Mouse (Mus musculus): ENCODE data around the gene Best1. TPM values are rescaled to one million over a fixed set of nuclear protein-coding genes. Genes with fewer than 3 reads are reported as not detected.

Best1 gene
- polyA plus RNA-seq, 1 experiment from 2014 or later: 0.39 TPM

DNA sequence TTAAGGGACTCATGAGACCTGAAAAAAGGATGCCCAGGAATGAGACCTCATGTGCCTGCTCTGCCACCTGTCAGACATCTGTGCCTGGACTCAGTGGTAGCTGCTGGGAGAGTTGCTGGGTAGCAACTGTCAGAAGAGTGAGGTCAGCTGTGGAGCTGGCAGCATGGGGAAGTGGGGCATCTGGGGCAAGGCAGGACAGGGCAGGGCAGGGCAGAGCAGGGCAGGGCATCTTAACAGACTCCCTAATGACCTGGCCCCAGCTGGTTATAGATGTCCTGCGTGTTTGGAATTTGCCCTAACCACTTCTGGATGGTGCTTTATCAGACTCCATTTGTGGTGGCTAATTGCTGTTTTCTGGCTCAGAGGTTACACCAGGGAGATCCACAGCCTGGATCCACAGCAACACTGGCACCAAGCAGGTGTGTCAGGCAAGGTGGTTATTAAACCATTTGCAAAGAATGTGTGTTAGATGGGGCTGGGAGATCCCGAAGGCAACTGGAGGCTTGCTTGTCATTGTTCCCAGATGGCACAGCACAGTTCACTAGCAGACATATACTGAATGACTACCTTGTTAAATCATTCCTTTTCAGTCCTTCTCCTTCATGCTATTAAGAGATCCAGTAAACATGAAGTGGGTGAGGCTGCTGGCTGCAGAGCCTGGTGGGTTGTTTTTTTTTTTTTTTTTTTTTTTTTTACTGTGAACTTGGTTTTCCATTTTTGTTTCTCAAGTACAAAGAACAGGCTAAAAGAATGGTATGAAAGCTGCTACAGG, 35.2 kb downstream of the Best1 start:
- no peak for DNase-seq (ENCODE audit: low spot score)

GRCm38 (mm10) chr19:9964205-9964916, 37.1 kb downstream of the Best1 start:
- no peak for DNase-seq (ENCODE audit: low spot score)

GRCm38 (mm10) chr19:9960769-9961168, 40.7 kb downstream of the Best1 start:
- no peak for DNase-seq (ENCODE audit: low spot score)

GRCm38 (mm10) chr19:9957965-9958364, 43.5 kb downstream of the Best1 start:
- DNase-seq (ENCODE audit: low spot score): no peak

DNA sequence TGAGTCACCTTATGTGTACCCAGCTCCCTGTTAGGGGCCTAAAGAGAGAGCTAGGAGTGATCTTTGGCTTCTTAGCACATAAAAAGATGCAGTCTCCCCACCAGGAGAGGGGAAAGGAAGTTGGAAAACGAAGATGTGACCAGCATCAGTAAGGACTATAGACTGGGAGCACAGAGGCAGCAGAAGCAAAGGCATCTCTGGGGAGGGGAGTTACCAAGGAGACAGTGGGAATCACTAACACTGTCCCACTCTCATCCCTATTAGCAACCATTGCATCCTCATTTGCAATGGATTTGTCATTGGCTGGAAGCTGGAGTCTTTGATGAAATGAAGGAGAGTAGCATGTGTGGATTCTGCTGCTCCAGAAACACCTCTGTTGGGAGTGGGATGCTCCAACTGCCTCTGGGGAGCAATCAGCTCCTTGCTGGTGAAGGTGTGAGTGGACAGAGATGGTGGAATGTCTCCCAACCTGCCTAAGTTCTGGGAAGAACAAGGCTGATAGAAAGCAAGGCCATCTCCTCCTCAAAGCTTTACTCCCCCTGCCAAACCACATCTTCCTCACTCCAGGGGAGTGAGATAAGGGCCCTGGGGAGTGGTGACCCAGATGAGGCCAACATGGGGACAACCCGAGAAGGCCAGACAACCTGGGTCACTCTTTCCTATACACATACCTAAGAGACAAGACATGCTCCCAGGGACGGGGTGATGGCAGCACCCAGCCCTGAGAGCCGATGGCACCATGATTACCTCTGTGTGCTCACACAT, 44.6 kb downstream of the Best1 start:
- no peak for DNase-seq (ENCODE audit: low spot score)

- no peak for DNase-seq (ENCODE audit: low spot score)
Measured at GRCm38 (mm10) chr19:9955438-9955837, 46.0 kb downstream of the Best1 start.

- DNase-seq (ENCODE audit: low spot score): no peak
Measured at GRCm38 (mm10) chr19:9954811-9955202, 46.6 kb downstream of the Best1 start.

DNA sequence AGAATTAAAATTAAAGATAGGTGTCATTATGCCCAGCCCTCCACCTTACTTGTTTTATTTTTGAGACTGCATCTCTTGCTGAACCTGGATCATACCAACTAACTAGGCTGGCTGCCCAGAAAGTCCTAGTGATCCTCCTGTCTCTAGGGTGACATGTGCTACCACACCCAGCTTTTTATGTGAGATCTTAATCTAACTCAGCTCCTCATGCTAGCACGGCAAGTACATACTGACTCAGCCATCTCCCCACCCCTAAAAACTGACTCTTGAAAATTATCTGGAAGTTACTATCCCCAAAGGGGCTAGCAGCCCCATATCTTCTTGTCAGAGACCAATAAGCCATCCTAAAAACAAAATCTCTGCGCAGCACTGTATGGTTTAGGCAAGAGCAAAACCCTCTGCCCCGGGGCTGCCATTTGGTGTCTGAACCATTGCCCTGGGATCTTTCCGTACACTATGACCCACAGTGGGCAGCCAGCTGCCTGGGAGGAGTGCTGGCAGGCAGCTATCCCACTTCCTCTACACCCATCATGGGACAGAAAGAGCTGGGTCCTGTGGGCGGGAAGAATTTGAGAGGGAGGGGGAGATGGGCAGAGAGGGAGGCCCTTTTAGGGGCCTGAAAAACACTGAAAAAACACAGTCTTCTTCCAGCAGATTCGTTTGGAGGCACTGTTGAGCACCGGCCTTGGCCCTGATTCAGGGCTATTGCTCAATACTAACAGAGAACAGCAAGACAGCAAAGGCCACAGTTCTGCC, 47.2 kb downstream of the Best1 start:
- DNase-seq (ENCODE audit: low spot score): peak; percentile 11

GRCm38 (mm10) chr19:9952912-9953311, 48.5 kb downstream of the Best1 start:
- DNase-seq (ENCODE audit: low spot score): no peak

DNA sequence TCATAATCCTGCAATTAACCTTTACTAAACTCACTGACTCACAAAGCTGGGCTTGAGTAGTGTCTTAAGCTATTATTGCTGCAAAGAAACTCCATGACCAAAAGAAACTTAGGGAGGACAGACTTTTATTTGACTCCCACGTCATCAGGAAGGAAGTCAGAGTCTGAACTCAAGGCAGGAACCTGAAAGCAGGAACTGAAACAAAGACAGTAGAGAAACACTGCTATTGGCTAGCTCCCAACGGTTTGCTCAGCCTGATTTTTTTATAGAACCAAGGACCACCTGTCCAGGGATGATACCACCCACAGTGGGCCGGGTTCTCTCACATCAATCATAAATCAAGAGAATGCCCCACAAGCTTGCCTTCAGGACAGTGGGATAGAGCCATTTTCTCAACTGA, 49.0 kb downstream of the Best1 start:
- no peak for DNase-seq (ENCODE audit: low spot score)

DNA sequence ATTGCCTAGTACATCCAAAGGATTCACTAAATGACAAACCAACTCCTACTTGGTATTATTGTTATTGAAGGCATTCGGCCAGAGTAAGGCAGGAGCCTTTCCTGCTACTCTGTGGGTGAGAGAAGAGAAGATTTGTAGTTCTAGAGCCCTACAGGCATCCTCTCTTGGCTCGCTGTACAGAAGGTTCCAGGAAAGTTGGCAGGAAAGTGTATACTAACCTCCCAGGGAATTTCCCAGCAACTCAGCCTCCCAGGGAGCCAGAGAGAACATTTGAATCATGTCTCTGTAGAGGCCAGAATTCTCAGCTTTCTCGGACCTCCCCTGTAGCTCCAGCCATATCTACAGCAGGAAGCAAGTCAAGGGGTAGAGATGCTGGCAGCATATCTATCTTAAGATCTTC, 54.4 kb downstream of the Best1 start:
- no peak for DNase-seq (ENCODE audit: low spot score)

DNA sequence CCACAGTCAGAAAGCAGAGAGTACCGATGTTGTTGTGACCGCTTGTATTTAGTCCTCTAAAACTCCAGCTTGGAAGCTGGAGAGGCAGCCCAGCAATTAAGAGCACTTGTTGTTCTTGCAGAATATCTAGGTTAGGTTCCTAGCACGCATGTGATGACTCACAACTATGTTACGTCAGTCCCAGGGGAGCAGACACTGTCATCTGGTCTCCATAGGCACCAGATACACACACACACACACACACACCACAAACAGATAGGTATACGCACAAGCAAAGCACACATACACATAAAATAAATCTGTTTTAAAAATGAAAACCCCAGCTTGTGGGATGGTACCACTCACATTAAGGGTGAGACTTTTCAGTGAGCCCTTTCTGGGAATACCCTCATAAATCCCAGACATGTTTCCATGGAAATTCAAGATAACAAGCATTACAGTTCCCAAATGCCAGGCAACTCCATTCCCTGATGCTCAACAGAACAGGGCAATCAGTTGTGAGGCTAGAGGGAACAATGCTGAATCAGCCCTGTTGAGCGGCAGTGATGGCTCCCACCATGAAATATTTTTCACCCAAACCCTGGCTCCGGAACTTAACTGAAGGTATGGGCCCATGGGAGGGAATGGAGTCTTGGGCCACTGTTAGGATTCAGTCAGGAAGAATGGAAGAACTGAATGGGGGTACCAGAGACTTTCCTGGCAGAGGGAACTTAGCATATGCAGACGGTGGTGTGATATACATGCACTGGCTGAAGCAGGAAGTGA, 55.5 kb downstream of the Best1 start:
- DNase-seq (ENCODE audit: low spot score): no peak

DNA sequence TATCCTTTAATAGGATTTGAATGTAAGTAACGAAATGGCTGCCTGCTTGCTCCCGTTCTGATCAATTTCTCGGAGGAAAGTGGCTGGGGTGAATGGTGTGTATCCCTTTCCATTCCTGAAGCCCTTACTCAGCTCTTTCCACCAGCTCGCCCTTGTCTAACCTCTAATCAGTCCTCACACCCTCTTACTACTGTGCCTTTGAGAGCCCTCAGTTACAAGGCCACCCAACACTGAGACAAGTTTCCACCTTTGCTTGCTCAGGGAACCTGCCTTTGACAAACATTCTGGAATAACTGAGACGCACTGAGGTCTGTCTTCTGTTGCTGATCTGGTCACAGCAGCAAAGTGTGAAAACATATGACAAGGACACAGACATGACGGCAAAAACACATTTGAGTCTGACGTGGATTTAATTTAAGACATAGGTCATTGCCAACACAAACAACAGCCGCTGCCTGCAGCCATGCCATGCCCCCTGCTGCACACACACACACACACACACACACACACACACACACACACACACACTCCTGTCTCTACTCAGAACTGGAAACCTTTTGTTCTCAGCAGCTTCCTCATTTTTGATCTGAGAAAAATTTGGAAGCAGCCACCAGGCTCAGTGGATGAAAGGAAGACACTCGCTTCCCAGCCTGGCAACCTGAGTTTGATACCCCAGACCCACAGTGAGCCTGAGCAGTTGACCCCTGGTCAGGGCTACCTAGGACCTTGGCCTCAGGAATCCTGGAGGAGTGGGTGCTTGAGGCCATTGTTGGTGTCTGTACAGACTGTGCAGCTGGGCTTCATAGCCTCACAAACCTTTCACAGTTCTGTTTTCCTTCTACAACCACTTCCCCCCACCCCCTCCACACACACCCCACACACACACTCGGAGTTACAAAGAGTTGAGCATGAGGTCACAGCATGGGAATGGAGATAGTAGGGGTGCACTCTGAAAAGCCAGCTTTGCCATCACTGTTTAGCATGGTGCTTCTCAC, 58.6 kb downstream of the Best1 start:
- peak; percentile 32 for DNase-seq (ENCODE audit: low spot score)

DNA sequence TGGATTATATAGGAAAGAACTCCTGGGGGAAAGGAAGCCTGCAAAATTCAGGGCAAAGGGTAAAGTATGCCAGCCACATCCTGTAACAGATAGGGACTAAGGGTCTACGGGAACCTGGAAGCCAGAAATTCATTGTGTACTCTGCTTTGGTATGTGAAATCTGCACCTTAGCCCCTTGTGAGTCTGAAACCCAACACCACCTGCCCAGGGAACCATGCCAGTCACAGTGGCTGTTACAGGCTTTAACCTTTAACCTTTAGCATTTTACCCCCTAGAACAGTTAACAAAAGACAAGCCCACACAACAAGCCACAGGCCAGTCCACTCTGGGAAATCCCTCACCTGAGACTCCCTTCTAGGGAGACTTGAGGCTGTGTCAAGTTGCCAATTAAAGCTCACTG, 59.6 kb downstream of the Best1 start:
- no peak for DNase-seq (ENCODE audit: low spot score)

GRCm38 (mm10) chr19:9940903-9941302, 60.5 kb downstream of the Best1 start:
- peak; percentile 5 for DNase-seq (ENCODE audit: low spot score)

DNA sequence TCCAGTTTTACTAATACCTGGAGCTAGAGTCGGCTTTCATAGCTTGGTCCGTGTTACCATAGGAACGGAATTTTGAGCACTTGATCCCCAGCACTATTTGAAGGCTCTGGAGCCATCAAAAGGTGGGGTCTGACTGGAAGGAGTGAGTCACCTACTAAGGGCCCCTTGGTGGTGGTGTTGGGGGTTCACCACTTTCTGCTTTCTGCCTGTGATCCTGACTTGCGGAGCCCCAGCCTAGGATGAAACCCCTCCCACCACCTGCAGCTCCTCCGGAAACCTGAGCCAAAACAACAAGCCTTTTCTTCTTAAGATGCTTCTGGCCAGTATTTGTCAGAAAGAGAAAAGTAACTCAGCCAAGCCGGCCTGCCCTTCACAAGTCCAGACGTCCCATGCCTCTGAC, 61.6 kb downstream of the Best1 start:
- peak; percentile 71 for DNase-seq (ENCODE audit: low spot score)

DNA sequence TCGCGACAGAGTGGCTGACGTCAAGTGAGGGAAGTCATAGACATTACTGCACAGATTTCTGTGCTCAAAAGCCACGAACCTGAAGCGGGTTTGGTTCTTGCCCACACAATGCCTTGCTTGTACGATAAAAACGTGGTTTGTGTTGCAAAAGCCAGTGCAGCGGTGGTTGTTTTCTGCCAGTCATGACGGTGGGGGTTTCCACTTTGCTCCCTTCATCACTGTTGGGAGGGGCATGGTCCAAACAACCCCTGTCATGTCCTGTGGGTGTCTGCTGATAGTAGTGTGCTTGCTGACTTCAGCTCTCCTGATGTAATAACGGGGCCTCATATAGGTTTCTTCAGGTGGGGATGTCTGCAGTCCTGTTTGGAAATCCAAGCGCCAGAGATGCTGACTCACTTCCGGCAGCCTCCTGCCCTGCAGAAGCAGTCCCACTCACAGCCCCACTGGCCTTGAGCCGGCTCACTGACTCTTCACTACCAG, 62.6 kb downstream of the Best1 start:
- DNase-seq (ENCODE audit: low spot score): peak; percentile 68

DNA sequence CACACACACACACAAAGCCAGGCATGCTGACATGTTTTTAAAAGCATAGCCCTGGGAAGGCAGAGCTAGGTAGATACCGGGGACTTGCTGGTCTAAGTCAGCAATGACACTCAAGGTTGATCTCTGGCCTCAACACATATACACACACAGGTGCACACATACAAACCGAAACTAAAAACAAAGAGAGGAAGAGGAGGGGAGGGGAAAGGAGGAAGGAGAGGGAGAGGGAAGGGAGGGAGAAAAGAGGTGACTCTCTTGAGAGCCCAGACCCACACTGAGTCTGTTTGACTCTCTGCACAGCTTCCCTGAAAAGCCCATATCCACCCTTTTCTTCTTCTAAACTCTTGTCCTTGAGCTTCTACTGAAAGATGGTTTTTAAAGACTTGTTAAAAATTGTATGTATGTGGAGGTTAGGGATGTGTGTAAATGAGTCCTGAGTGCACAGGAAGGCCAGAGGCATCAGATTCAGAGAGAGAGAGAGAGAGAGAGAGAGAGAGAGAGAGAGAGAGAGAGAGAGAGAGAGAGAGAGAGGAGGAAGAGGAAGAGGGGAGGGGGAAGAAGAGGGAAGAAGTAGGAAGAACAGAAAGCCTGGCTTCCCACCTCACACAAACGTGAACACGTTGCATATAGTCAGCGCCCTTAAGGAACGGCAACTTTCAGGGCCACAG, 63.1 kb downstream of the Best1 start:
- DNase-seq (ENCODE audit: low spot score): peak; percentile 57

DNA sequence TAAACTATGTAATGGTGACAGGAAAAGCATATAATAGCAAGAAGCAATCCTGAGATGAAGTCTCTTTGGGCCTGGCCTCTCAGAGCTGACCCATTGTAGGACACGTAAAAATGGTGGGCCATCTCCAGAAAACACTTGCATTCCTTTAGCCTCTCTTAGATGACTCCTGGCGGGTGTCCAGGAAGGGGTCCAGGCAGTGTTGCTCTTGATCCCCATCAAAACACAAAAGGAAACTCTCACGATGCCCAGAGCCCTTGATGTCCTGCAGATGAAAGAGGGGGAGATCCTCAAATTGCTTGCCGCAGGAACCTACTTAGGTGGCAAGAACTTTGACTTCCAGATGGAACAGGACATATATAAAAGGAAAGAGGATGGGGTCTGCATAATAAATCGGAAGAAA, 64.0 kb downstream of the Best1 start:
- no peak for DNase-seq (ENCODE audit: low spot score)
